Mouse (Mus musculus): ENCODE data around the gene Spint1.
A peak's percentile ranks its signal among the peaks of the same experiment; 100 is the strongest.

Spint1 gene

DNA sequence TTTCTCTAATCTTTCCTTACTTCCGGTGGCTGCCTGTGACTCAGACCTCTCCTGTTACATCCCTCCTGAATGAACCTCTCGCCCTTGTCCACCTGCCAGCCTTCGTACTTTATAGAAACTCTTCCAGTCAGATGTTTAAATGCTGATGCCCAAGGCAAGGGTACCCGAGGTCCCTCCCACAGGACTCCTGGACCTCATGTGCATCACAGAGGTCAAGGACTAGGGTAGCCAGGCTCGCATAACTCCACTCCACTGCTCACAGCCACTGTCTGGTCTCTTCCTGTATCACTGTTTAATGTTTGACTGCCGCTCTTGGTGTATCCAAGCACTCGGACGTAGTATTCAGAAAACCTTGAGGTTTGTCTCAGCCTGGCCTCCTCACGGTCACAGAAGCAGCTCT is 5.4 kb downstream of the Spint1 start:
- no peak for DNase-seq (ENCODE audit: low spot score)

DNA sequence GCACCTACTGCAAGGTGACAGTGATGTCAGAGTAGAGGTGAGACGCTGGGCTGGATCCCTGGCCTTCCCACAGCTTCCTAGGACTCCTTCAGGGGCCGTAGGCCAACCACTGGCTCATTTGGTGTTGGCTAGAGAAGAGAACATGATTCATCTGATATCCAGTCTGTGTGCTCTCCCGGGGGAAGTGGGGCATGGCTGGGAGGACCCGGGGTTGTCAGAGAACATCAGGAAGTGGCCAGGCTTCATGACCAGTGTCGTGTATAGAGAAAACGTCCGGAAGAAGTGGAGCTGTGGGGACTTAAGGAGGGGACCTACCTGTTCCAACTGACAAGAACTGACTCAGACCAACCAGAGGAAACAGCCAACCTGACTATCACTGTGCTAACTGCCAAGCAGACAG is 8.1 kb downstream of the Spint1 start:
- no peak for DNase-seq (ENCODE audit: low spot score)

DNA sequence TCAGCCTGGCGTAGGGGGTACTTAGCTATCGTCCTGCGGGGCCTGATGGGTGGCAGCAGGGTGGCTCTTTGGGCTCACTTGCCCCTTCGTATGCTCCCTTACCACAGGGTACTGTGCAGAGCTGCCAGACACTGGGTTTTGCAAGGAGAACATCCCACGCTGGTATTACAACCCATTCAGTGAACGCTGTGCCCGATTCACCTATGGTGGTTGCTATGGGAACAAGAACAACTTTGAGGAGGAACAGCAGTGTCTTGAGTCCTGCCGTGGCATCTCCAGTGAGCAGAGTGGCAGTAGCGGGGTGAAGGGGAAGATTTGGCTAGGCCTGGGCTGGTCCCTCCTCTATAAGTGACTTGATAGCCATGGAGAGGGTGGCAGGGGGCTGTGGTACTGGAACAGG is 10.7 kb downstream of the Spint1 start:
- no peak for DNase-seq (ENCODE audit: low spot score)

DNA sequence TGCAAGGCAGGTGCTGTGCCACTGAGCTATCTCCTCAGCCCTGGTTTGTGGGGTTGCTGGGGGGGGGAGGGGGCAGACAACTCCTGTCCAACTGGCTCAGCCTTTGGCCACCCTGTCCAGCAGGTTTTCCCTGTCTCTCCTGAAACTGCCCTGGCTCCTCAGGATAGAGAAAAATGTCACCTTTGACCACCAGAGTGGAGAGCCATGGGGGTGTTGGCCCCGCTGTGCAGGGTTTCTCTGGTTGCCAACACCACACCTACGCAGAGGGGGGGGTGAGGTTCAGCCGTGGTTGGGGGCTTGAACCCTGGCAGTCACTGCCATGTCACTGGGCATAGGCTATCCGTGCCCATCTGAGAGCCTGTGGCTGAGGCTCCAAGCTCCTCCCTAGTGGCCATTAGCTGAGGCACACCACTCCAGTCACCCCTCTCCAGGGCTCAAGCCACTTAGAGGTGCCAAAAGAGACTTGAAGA is 12.5 kb downstream of the Spint1 start:
- no peak for DNase-seq (ENCODE audit: low spot score)

DNA sequence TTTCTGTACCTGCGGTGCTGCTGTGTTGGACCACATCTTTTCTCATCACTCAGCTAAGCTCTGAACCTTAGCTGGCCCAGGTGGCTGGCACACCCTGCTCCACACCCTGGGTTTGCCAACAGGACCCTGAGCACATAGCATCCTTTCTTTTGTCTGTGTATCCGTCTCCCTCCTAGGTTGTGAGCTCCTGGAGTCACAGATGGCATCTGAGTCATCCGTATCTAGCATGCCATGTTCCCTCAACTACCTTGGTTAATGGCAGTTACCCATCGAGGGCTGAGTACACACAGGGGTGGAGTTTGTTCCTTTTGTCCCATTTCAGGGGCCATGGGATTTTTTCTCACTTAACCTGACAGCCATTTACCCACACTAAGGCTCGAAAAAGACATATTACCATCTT is 13.2 kb downstream of the Spint1 start:
- DNase-seq (ENCODE audit: low spot score) = no peak

DNA sequence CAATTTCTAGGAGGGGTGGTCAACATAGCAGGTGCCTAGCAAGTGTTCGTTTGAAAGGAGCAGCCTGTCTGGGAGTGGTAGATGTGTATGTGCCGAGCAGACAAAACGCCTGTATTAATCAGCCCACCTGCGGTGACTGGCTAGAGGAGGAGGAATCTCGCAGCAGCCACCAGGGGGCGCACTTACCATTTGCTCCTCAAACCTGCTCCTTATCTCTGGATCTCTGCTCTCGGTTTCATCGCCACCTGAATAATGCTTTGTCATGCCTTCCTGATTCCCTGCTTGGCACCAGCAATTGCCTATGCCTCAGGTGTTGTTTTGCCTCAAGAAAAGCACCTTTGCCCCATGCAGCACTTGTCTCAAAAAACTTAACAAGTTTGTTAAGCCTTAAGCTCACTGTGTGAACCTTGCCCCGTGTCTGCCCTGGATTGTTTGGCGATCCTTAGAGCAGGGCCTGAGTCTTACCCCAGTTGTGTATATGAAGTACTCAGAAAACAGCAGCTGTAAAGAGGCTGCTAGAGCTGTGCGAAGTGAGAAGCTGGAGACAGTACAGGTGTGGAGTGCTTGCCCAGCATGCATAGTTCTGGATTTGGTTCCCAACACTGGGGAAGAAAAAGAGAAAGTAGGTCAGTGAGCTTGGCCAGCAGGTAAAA is 13.8 kb downstream of the Spint1 start:
- peak; percentile 87 for DNase-seq (ENCODE audit: low spot score)

DNA sequence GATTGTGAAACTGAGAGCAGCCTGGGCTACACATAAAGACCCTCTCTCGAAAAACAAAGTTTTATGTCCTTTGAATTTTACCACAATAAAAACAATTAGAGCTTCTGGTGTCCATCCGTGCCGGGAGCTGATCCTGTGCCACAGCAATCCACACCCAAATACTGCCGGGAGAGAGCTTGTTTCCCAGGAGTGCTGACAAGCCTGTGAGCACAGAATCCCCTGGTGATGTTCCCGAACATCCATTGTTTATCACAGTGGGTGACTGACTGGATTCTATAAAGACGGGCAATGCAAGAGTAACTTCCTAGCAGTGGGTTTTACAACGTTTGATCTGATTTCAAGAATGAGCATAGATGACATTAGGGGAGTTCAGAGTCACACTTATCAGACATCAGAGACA is 17.8 kb downstream of the Spint1 start:
- no peak for DNase-seq (ENCODE audit: low spot score)

DNA sequence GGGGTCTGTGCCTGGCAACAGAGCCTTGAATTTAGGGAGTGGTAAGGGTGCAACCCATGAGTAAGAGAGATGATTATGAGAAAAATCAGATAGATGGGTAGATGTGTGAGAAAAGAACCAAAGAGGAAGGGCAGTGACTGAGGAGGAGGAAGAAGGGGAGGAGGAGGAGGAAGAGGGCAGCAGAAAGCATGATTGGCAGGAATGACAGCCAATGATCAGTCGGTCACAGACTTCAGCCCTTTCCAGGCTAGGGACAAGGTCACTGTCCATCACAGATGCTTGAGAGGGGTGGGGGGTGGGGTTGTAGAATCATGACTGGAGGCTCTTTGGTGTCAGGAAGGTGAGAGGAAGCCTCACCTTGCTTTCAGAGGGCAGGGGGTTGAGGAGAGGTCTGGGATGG is 23.4 kb downstream of the Spint1 start:
- no peak for DNase-seq (ENCODE audit: low spot score)

DNA sequence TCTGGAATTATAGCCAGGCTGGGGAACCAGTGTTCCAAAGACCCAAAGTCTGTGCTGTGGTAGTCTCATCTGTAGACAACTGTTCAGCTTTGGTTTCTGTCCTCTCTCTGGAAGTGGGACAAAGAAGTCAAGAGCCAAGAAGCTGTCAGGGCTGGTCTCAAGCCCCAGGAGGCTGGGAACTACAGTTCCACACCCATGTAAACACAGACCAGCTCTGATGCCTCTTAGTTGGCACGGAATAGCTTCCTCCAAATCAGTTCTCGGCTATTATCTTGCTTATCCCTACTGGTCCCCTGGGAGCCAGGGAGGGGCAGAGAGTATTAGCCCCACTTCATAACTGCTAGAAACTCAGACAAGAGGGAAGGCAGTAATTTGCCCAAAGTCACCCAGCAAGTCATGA is 24.2 kb downstream of the Spint1 start:
- DNase-seq (ENCODE audit: low spot score) = peak; percentile 60

DNA sequence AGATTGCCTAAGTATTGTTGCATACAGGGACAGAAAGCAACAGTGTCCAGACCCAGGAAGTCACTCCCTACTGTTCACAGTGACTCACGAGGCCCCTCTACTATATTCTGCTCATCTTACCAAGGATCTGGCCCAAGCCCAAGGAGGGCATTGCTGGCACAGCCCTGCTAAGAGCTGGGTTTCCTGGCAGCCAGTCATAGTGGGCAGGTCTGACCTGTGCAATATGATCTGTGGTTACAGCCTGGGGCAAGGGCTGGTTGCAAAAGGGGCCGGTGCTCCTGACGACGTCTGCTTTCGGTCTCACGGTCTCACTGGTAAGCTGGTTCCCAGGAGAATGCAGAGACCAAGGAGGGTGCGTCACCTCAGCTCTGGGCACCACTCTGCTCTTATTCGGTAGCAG is 25.8 kb downstream of the Spint1 start:
- peak; percentile 83 for DNase-seq (ENCODE audit: low spot score)

DNA sequence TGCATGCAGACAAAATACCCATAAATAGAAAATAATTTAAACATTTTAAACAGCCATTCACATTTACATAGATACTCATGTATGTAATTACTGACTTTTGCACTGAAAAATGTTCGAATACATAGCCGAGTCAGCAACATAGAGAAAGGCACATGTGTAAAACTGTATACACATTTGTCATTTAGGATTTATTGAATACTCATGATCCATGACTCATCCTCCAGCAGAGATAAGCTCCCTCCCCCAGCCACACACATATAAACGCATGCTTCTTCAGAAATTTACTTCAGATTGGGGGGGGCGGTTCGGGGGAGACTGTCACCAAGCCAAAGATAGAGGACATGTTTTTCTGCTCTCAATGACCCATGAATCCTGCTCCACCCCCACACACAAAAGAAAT is 26.7 kb downstream of the Spint1 start:
- no peak for DNase-seq (ENCODE audit: low spot score)

DNA sequence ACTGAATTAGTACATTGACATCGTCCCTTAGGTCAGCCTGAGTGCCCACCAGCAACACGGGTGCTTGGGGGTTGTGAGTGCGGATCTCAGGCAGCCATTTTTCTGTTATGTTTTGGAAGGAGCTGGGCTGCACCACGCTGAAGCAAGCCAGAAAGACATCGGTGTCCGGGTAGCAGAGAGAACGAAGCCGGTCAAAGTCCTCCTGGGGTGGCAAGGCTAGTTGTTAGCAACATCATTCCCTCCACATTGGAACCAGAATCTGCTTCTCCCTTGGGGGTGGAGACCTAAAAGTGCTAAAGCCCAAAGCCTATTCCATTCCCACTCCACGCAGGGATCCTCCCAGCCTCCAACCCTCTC is 33.1 kb downstream of the Spint1 start:
- no peak for DNase-seq (ENCODE audit: low spot score)

DNA sequence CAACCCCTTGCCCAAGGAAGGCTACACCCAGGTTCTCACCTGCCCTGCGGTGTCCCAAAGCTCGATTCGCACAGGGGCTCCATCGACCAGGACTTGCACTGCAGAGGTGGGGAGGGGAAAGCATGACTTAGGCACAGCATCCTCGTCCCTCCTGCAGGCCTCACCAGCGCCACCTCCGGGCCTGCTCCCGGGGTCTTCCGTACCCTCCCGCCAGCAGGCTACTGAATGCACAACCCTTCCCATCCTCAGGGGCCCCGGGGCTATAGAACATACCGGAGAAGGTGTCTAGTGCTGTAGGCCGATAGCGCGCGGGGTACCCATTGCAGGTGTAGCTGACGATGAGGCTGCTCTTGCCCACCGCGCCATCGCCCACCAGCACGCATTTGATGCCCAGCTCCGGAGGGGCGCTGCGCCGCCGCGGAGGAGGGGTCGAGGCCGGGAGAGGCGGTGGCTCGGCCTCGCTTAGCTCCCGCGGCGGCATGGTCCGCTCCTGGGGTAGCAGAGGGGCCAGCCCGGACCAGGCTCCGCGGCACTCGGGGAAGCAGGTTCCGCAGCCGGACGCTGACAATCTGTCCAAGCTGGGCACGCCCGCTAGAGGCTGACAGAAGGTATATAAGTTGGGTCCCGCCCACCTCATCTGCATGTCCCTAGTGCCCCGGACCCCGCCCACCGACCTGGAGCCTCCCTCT is 33.6 kb downstream of the Spint1 start, which contains the start of gene Rhov:
Gene Rhov (minus strand): TSS at position 630 of the 689 bp plus-strand sequence.
- DNase-seq (ENCODE audit: low spot score) = peak; percentile 79

DNA sequence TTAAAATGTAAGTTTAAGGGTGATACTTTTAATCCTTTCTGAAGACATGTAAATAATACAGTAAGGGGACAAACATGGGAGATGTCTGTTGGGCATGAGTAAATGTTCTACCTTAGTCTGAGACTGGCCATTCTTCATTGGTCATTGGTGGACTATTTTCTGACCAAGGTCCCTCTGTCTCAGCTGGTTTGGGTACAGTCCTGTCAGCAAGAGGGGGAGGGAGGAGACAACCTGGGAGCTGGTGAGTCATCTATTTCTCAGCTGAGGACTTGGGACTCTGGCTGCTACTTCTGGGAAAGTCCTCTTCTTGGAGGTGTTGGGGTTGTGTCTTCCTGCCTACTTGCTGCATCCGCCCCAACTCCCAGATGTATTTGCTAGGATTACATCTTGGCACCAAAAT is 37.0 kb downstream of the Spint1 start:
- DNase-seq (ENCODE audit: low spot score) = no peak

DNA sequence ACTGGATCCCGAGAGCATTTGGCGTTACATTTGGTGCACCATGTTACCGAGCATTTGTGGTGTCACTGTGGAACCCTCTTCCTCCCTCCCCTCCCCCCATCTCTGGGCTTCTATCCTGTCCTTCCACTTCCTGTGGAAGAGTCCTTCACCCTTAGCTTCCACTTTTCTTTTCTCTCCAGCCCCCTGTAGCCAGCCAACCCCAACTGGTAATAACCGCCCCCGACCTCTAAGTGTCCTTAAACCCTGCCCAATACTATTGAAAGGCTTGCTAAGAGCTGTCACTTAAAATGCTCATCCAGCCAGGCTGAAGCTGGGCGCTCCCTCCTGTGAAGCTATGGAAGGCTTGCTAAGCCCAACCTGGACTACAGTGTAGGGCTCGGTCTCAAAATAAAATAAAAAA is 39.8 kb downstream of the Spint1 start:
- no peak for DNase-seq (ENCODE audit: low spot score)

DNA sequence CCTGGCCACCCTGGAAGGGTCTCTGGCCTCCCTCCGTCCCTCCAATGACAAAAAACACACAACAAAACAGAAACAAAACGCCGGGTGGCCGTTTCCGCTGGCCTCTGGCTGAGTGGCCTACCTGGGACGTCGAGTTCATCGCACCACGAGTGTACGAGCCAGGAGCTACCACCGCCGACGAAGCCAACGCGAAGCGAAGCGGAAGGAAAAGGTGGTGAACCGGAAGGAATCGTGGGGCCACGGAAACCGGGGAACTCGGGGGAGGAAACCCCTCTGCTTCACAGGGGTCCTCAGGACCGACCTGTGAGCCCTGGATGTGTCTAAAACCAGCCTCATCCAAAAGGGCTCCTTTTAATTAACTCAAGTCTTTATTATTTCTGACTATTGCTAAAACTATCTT is 40.6 kb downstream of the Spint1 start:
- no peak for DNase-seq (ENCODE audit: low spot score)

DNA sequence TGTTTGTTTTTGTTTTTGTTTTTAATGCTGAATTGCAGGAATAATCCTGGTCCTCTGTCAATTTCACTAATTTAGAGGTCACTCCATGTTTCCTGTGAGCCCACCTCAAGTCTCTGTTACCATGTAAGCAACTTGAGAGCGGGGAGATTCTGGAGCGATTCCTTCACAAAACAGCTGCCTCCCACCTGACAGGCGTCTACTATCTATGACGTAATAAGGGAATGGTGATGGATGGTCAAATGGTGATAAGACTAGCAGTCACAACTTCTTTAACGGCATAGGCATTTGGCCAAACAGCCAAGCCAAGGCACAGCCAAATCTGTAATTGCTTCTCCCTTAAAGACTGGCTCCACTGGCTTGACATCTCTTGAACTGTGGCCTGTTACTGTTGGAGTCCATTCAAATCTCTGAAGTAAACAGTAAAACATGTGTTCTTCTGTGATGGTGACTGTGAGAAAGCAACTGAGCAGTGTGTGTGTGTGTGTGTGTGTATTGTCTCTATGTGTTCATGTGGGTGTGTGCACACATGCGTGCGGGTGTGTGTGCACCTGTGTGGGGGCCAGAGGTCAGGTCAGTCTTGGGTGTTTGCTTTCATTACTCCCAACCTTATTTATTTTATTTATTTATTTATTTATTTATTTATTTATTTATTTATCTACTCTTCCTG is 44.9 kb downstream of the Spint1 start:
- no peak for DNase-seq (ENCODE audit: low spot score)

DNA sequence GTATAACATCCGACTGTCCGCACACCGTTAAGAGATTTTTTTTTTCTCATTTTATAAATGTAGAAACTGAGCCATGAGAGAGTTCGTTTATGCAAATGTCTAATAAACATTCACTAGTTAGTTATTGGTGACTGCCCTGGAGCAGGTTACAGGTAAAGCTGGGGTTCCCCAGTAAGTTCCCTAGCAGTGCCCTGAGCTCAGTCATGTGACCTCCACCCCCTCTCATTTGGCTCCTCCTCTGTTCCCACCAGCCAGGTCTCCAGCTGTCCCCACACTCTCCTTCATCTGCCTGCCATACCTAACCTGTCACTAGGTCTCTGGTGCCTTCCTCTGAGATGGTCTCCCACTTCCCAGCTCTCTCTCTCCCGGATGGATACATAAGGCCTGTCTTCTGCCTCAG is 50.2 kb downstream of the Spint1 start:
- no peak for DNase-seq (ENCODE audit: low spot score)

DNA sequence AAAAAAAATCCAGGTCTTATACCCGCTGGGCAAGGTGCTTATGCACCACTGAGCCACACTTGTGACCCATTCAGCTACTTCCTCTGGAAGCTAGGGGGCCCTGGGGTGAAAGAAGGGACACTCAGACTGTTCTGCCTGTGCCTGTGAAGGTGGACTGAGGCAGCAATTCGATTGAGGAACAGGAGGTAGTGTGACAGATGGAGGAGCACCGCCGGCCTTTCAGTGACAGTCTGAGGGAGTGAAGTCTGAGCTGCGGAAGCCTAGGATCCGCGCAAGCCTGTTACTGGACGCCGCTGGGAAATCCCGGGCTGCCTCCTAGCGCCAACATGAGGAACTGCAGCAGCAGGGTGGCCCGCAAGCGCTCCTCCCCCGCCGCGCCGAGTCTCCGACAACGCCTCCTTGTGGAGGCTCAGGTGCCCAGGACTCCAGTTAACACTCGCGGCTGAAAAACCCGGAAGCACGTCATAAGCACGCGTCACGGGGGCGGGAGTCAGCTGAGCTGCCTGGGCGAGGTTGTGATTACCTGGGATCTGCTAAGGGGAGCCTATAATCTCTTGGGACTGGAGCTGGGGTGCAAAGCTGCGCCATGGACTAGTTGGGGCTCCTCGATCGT is 51.2 kb downstream of the Spint1 start, which contains the start of gene Vps18:
Gene Vps18 (plus strand): TSS at position 471 of the 613 bp plus-strand sequence.
- DNase-seq (ENCODE audit: low spot score) = peak; percentile 98

DNA sequence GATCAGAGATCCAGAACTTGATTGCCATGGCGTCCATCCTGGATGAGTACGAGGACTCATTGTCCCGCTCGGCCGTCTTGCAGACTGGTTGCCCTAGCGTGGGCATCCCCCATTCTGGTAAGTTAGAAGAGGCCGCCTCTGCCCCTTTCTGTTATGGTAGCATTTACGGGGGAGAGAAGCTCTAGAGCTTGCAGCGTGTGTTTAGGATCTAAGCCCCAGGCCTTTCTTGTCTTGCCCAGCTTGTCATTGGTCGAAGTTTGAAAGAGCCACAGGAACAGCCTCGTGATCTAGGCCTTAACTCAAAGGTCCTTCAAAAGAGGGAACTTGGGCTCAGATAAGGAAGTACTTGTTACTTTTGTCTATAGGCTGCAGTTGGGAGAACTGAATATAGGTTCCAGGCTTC is 51.9 kb downstream of the Spint1 start:
- peak; percentile 39 for DNase-seq (ENCODE audit: low spot score)

DNA sequence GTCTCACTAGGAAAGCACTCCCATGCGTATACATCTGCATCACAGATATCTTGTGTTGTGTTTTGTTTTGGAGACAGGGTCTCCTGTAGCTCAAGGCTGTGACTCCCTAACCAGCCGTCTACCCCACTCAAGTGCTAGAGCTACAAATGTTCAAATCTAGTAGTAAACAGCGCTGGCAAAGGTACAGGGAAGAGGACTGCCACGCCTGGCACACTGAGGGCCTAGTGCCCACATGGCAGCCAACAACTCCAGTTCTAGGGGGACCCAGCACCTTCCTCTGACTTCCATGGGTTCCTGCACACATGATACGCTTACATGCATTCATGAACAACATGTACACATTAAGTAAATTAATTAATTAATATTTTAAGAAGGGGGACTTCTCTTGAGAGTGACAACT is 55.1 kb downstream of the Spint1 start:
- no peak for DNase-seq (ENCODE audit: low spot score)

DNA sequence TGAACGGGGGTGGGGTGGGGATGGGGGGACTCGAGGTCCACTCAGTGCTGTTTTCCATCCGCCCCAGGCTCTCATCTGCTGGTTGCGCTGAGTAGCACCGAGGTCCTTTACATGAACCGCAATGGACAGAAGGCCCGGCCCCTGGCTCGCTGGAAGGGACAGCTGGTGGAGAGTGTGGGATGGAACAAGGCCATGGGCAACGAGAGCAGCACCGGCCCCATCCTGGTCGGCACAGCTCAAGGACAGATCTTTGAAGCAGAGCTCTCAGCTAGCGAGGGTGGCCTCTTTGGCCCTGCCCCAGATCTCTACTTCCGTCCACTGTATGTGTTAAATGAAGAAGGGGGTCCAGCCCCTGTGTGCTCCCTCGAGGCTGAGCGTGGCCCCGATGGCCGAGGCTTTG is 55.7 kb downstream of the Spint1 start:
- DNase-seq (ENCODE audit: low spot score) = no peak

DNA sequence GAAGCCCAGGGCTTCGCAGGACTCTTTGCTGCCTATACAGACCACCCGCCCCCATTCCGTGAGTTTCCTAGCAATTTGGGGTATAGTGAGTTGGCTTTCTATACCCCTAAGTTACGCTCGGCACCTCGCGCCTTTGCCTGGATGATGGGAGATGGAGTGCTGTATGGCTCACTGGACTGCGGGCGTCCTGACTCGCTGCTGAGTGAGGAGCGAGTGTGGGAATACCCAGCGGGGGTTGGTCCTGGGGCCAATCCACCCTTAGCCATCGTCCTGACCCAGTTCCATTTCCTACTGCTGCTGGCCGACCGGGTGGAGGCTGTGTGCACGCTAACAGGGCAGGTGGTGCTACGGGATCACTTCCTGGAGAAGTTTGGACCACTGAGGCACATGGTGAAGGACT is 56.1 kb downstream of the Spint1 start:
- no peak for DNase-seq (ENCODE audit: low spot score)
